7 mouse cellular contexts compared by ENCODE assay signal in genomic region chr4:130163391-130163861, GRCm38 (mm10). TPM values are rescaled to one million over a fixed set of nuclear protein-coding genes. Genes with fewer than 3 reads are reported as not detected.
DNase-seq lines count a peak whose midpoint lies in the region; ATAC-seq lines count a peak whose summit lies in the region.

No protein-coding gene starts in this region.

- peak; percentile 76 for DNase-seq in adrenal gland, postnatal 14 days
- DNase-seq in heart, postnatal 4 days, result peak; percentile 71
- DNase-seq in limb, embryonic 10.5 days (ENCODE audit: low spot score), result peak; percentile 63
- DNase-seq in frontal cortex, postnatal 36 days (ENCODE audit: low spot score in 2 of 2), result no peak
- DNase-seq in right cerebral cortex, postnatal 14 days, result no peak

- ATAC-seq in embryonic facial prominence, embryonic 15.5 days (ENCODE audit: insufficient number of reproducible peaks, low FRiP score, low TSS enrichment, low read depth), result no peak
- no peak; the same call in 1 of the 2 replicates for ATAC-seq in midbrain, embryonic 13.5 days

- H3K4me1 ChIP-seq in embryonic facial prominence, embryonic 15.5 days, result peaks cover 36% of the 10 kb centered on the region
- H3K4me1 ChIP-seq in limb, embryonic 10.5 days, result peaks cover 48% of the 10 kb centered on the region
- peaks cover 21% of the 10 kb centered on the region for H3K4me1 ChIP-seq in midbrain, embryonic 13.5 days (replicated peaks)

- no peak overlapping the region; the same call in 1 of the 2 replicates for H3K27ac ChIP-seq in embryonic facial prominence, embryonic 15.5 days (replicated peaks)
- H3K27ac ChIP-seq in limb, embryonic 10.5 days, result peak overlapping the region; percentile 75
- no peak overlapping the region for H3K27ac ChIP-seq in midbrain, embryonic 13.5 days

- H3K36me3 ChIP-seq in embryonic facial prominence, embryonic 15.5 days, result no peaks in the 10 kb centered on the region
- no peaks in the 10 kb centered on the region for H3K36me3 ChIP-seq in limb, embryonic 10.5 days
- H3K36me3 ChIP-seq in midbrain, embryonic 13.5 days, result no peaks in the 10 kb centered on the region

- H3K4me2 ChIP-seq in embryonic facial prominence, embryonic 15.5 days (replicated peaks), result peak overlapping the region; percentile 33
- peak overlapping the region; percentile 35 for H3K4me2 ChIP-seq in midbrain, embryonic 13.5 days (replicated peaks)

- WGBS in embryonic facial prominence, embryonic 15.5 days, result 8% methylated on average over 20 of the region's 20 CpGs
- WGBS in limb, embryonic 10.5 days, result 6% methylated on average over 20 of the region's 20 CpGs
- 8% methylated on average over 20 of the region's 20 CpGs for WGBS in midbrain, embryonic 13.5 days

- 0 out of 2 replicates have a peak overlapping the region, but pooled peaks have one; percentile 7 for H3K4me3 ChIP-seq in embryonic facial prominence, embryonic 15.5 days (replicated peaks)
- peak overlapping the region; percentile 38 for H3K4me3 ChIP-seq in limb, embryonic 10.5 days
- H3K4me3 ChIP-seq in midbrain, embryonic 13.5 days (replicated peaks), result peak overlapping the region; percentile 9; the same call in 1 of the 2 replicates

- H3K9ac ChIP-seq in embryonic facial prominence, embryonic 15.5 days, result no peak overlapping the region
- H3K9ac ChIP-seq in midbrain, embryonic 13.5 days (replicated peaks), result peak overlapping the region; percentile 36

- no peaks in the 10 kb centered on the region for H3K9me3 ChIP-seq in embryonic facial prominence, embryonic 15.5 days (replicated peaks)
- no peaks in the 10 kb centered on the region for H3K9me3 ChIP-seq in limb, embryonic 10.5 days (replicated peaks)
- H3K9me3 ChIP-seq in midbrain, embryonic 13.5 days, result no peaks in the 10 kb centered on the region

- H3K27me3 ChIP-seq in embryonic facial prominence, embryonic 15.5 days, result peaks cover 32% of the 10 kb centered on the region
- H3K27me3 ChIP-seq in limb, embryonic 10.5 days (ENCODE audit: low read depth, poor library complexity, severe bottlenecking), result peaks cover 82% of the 10 kb centered on the region
- peaks cover 49% of the 10 kb centered on the region for H3K27me3 ChIP-seq in midbrain, embryonic 13.5 days

RNA-seq across cellular contexts. Expression of gene Tinagl1, which starts 11.5 kb away (rescaled TPM):
- 131 and 156 TPM in 2 replicates for total RNA-seq in adrenal gland, postnatal 14 days (2021)
- 26.5 and 27.4 TPM in 2 replicates for polyA plus RNA-seq in embryonic facial prominence, embryonic 15.5 days (2015; fragmentation: Nextera tagmentation; extraction: Ambion mirVana)
- 10 to 100 TPM; 68.9 to 69.4 TPM for total RNA-seq in heart, postnatal 4 days (2021)
- 8.0 and 8.1 TPM in 2 replicates for polyA plus RNA-seq in limb, embryonic 10.5 days (2016; fragmentation: Nextera tagmentation; extraction: Ambion mirVana)
- 2.4 and 2.5 TPM in 2 replicates for polyA plus RNA-seq in midbrain, embryonic 13.5 days (2015; fragmentation: Nextera tagmentation; extraction: Ambion mirVana)

RNA-seq across cellular contexts. Expression of gene Hcrtr1, which starts 24.3 kb away (rescaled TPM):
- total RNA-seq in adrenal gland, postnatal 14 days (2021), result 0.48 and 0.90 TPM in 2 replicates
- polyA plus RNA-seq in embryonic facial prominence, embryonic 15.5 days (2015; fragmentation: Nextera tagmentation; extraction: Ambion mirVana), result 0.16 TPM in 1 of 2 replicates, not detected in the other
- total RNA-seq in heart, postnatal 4 days (2021), result not detected
- polyA plus RNA-seq in limb, embryonic 10.5 days (2016; fragmentation: Nextera tagmentation; extraction: Ambion mirVana), result 0.18 TPM in 1 of 2 replicates, not detected in the other
- 0.41 and 0.94 TPM in 2 replicates for polyA plus RNA-seq in midbrain, embryonic 13.5 days (2015; fragmentation: Nextera tagmentation; extraction: Ambion mirVana)

RNA-seq across cellular contexts. Expression of gene Gm853, which starts 58.8 kb away (rescaled TPM):
- not detected in 2 replicates for total RNA-seq in adrenal gland, postnatal 14 days (2021)
- not detected in 2 replicates for polyA plus RNA-seq in embryonic facial prominence, embryonic 15.5 days (2015; fragmentation: Nextera tagmentation; extraction: Ambion mirVana)
- not detected for total RNA-seq in heart, postnatal 4 days (2021)
- not detected in 2 replicates for polyA plus RNA-seq in limb, embryonic 10.5 days (2016; fragmentation: Nextera tagmentation; extraction: Ambion mirVana)
- polyA plus RNA-seq in midbrain, embryonic 13.5 days (2015; fragmentation: Nextera tagmentation; extraction: Ambion mirVana), result 0.24 TPM in 1 of 2 replicates, not detected in the other

Comparison
In these comparisons a context has a peak if more than half of its experiments do, and no peak if none do; other contexts are left out.
1. DNase-seq: peak in adrenal gland, postnatal 14 days (single experiment), heart, postnatal 4 days (single experiment) and limb, embryonic 10.5 days (single experiment); none in frontal cortex, postnatal 36 days (0 of 2) and right cerebral cortex, postnatal 14 days (single experiment).
2. Peak in every context shown above with its lines, with median percentiles within 50 percentile points of each other: H3K4me3 ChIP-seq.